Mouse (Mus musculus): ENCODE data around the gene Prcd. TPM values are rescaled to one million over a fixed set of nuclear protein-coding genes. Genes with fewer than 3 reads are reported as not detected.
A peak's percentile ranks its signal among the peaks of the same experiment; 100 is the strongest.
"Not testable (repeated sequence)": the region's sequence is repeated elsewhere in the genome, so short reads cannot be mapped to it uniquely, and the experiment has no call there.

Gene Prcd
- polyA plus RNA-seq, 1 experiment = not detected

DNA sequence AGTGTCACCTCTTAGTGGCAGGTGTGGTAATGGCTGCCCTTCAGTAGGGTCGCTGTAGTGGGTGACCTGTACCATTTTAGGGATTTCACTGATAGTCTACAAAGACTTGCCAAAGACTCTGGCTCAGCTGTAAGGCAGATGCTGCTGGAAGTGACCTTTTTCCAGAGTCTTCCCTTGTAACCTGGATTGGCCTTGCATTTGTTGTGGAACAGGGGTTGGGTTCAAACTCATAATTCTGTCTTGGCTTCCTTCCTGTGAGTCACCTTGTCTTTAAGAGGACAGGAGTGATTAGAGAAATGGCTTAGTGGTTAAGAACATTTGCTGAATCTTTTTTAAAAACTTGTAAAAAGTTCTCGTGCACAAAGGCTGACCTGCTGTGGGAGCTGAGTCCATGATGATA, 20.1 kb downstream of the Prcd start:
- Histone ChIP-seq H3K27ac (ENCODE audit: insufficient read depth, low read length) (no peak overlapping the region), H3K4me3 (ENCODE audit: insufficient read depth, low read length) (peak overlapping the region; percentile 78), H3K4me1 (ENCODE audit: control insufficient read depth, insufficient read depth, low read length) (peaks cover 8% of the 10 kb centered on the region; the same call in 1 of the 2 replicates)
- TF ChIP-seq CTCF (IDR thresholded peaks at IDR 0.05; ENCODE audit: borderline replicate concordance, insufficient read depth, low read length) (no peak), POLR2A (IDR thresholded peaks at IDR 0.05; ENCODE audit: low read depth, low read length) (no peak; the same call in 1 of the 2 replicates)

DNA sequence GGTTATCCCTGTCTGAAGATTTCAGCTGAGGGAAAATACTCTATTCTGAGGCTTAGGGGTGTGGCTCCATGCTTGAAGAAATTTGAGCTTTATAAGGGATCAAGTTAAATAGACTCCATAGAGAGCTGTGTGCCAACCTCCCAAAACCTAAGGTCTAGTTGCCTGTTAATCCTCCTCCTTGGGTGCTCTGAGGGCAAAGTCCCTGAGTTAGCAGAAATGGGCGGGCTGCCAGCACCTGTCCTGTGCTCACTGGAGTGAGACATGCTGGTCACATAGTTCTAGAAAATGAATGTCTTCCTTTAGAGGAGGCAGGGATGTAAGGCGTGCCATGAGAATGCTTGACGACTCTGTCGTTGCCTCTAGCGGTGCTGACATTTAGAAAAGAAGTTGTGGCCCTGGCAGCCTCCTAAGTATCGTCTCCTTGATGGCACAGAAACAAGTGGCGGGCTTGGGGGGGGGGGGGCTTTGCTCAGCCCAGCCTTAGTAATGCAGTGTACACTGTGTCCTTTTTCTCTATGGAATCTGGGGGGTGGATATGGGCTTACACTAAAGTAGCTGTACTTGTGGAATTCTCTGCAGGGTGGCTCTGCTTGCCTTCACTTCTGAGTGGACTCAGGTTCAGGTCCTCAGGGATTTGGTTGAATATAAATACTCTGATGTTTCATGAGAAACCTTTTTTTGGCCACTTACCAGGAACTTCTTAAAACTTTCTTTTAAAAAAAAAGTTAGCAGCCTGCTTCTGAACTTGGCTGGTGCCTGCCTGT, 21.5 kb downstream of the Prcd start:
- peaks cover 8% of the 10 kb centered on the region; the same call in 1 of the 2 replicates for H3K4me1 ChIP-seq (ENCODE audit: control insufficient read depth, insufficient read depth, low read length)
- TF ChIP-seq POLR2A (IDR thresholded peaks at IDR 0.05; ENCODE audit: low read depth, low read length) = no peak
- H3K27ac ChIP-seq (ENCODE audit: insufficient read depth, low read length) = no peak overlapping the region
- H3K4me3 ChIP-seq (ENCODE audit: insufficient read depth, low read length) = no peak overlapping the region

GRCm38 (mm10) chr11:116675429-116675828, 22.1 kb downstream of the Prcd start:
- H3K4me1 ChIP-seq (ENCODE audit: control insufficient read depth, insufficient read depth, low read length) = not testable (repeated sequence)

GRCm38 (mm10) chr11:116676175-116676976, 23.0 kb downstream of the Prcd start:
- no peak overlapping the region for H3K27ac ChIP-seq (ENCODE audit: insufficient read depth, low read length)
- no peak overlapping the region for H3K4me3 ChIP-seq (ENCODE audit: insufficient read depth, low read length)
- no peak for TF ChIP-seq CTCF (IDR thresholded peaks at IDR 0.05; ENCODE audit: borderline replicate concordance, insufficient read depth, low read length)
- TF ChIP-seq POLR2A (IDR thresholded peaks at IDR 0.05; ENCODE audit: low read depth, low read length) = 0 out of 2 replicates have a peak, but pooled peaks have one; percentile 20

More at GRCm38 (mm10) chr11:116675429-116675828, 22.1 kb downstream of the Prcd start:
- H3K27ac ChIP-seq (ENCODE audit: insufficient read depth, low read length); H3K4me3 ChIP-seq (ENCODE audit: insufficient read depth, low read length): not testable (repeated sequence)

GRCm38 (mm10) chr11:116677711-116678441, 24.5 kb downstream of the Prcd start:
- Histone ChIP-seq H3K4me1 (ENCODE audit: control insufficient read depth, insufficient read depth, low read length) (peaks cover 11% of the 10 kb centered on the region; the same call in 1 of the 2 replicates), H3K4me3 (ENCODE audit: insufficient read depth, low read length) (no peak overlapping the region), H3K27ac (ENCODE audit: insufficient read depth, low read length) (no peak overlapping the region)
- TF ChIP-seq CTCF (IDR thresholded peaks at IDR 0.05; ENCODE audit: borderline replicate concordance, insufficient read depth, low read length) (no peak), POLR2A (IDR thresholded peaks at IDR 0.05; ENCODE audit: low read depth, low read length) (no peak)

More at GRCm38 (mm10) chr11:116676175-116676976, 23.0 kb downstream of the Prcd start:
- H3K4me1 ChIP-seq (ENCODE audit: control insufficient read depth, insufficient read depth, low read length) = peaks cover 8% of the 10 kb centered on the region; the same call in 1 of the 2 replicates

- no peak overlapping the region for H3K4me3 ChIP-seq (ENCODE audit: insufficient read depth, low read length)
- H3K27ac ChIP-seq (ENCODE audit: insufficient read depth, low read length) = no peak overlapping the region
- peaks cover 5% of the 10 kb centered on the region; the same call in 1 of the 2 replicates for H3K4me1 ChIP-seq (ENCODE audit: control insufficient read depth, insufficient read depth, low read length)
- TF ChIP-seq CTCF (IDR thresholded peaks at IDR 0.05; ENCODE audit: borderline replicate concordance, insufficient read depth, low read length) (no peak), POLR2A (IDR thresholded peaks at IDR 0.05; ENCODE audit: low read depth, low read length) (no peak)
Measured at GRCm38 (mm10) chr11:116679148-116679547, 25.8 kb downstream of the Prcd start.

- TF ChIP-seq POLR2A (IDR thresholded peaks at IDR 0.05; ENCODE audit: low read depth, low read length) (no peak), CTCF (IDR thresholded peaks at IDR 0.05; ENCODE audit: borderline replicate concordance, insufficient read depth, low read length) (no peak)
- no peak overlapping the region for H3K4me3 ChIP-seq (ENCODE audit: insufficient read depth, low read length)
- H3K27ac ChIP-seq (ENCODE audit: insufficient read depth, low read length) = no peak overlapping the region
- peaks cover 3% of the 10 kb centered on the region; the same call in 1 of the 2 replicates for H3K4me1 ChIP-seq (ENCODE audit: control insufficient read depth, insufficient read depth, low read length)
Measured at GRCm38 (mm10) chr11:116680321-116681091, 27.2 kb downstream of the Prcd start.

- Histone ChIP-seq H3K4me1 (ENCODE audit: control insufficient read depth, insufficient read depth, low read length) (peaks cover 3% of the 10 kb centered on the region; the same call in 1 of the 2 replicates), H3K4me3 (ENCODE audit: insufficient read depth, low read length) (no peak overlapping the region), H3K27ac (ENCODE audit: insufficient read depth, low read length) (no peak overlapping the region)
- no peak for TF ChIP-seq POLR2A (IDR thresholded peaks at IDR 0.05; ENCODE audit: low read depth, low read length)
- no peak for TF ChIP-seq CTCF (IDR thresholded peaks at IDR 0.05; ENCODE audit: borderline replicate concordance, insufficient read depth, low read length)
Measured at GRCm38 (mm10) chr11:116681147-116681546, 27.8 kb downstream of the Prcd start.

Measured in embryonic fibroblast, embryonic 13.5 days (primary cell).